Mouse (Mus musculus): ENCODE data around the gene Ptpdc1. TPM values are rescaled to one million over a fixed set of nuclear protein-coding genes. Genes with fewer than 3 reads are reported as not detected.

The Ptpdc1 gene
- polyA plus RNA-seq, 1 experiment from 2014 or later, result 18.6 TPM

- 43% methylated on average over 19 of the region's 19 CpGs for WGBS
- Histone ChIP-seq H3K36me3 (replicated peaks) (0 out of 2 replicates have a peak, but pooled peaks cover 3% of the 10 kb centered on the region), H3K27ac (peak overlapping the region; percentile 4; the same call in 1 of the 2 replicates), H3K9ac (no peak overlapping the region), H3K27me3 (replicated peaks) (no peaks in the 10 kb centered on the region), H3K4me3 (no peak overlapping the region), H3K4me2 (0 out of 2 replicates have a peak overlapping the region, but pooled peaks have one; percentile 1), H3K4me1 (peaks cover 14% of the 10 kb centered on the region), H3K9me3 (no peaks in the 10 kb centered on the region)
- no peak for ATAC-seq (replicated peaks)
Observed at GRCm38 (mm10) chr13:48573525-48574355, 51.7 kb downstream of the Ptpdc1 start.

- no peak overlapping the region for H3K27ac ChIP-seq
- H3K4me3 ChIP-seq, result no peak overlapping the region
- no peaks in the 10 kb centered on the region for H3K36me3 ChIP-seq (replicated peaks)
- no peaks in the 10 kb centered on the region for H3K27me3 ChIP-seq (replicated peaks)
- no peak overlapping the region for H3K4me2 ChIP-seq
- H3K9ac ChIP-seq, result no peak overlapping the region
- ATAC-seq (replicated peaks), result no peak
- H3K4me1 ChIP-seq, result peaks cover 14% of the 10 kb centered on the region
- WGBS, result 84% methylated on average over 1 of the region's 1 CpGs
- H3K9me3 ChIP-seq, result no peaks in the 10 kb centered on the region
Observed at GRCm38 (mm10) chr13:48572127-48572526, 53.3 kb downstream of the Ptpdc1 start.

- H3K4me1 ChIP-seq, result peaks cover 17% of the 10 kb centered on the region
- no peak overlapping the region for H3K4me2 ChIP-seq
- 82% methylated on average over 5 of the region's 5 CpGs for WGBS
- no peak overlapping the region for H3K27ac ChIP-seq
- no peak overlapping the region for H3K9ac ChIP-seq
- H3K27me3 ChIP-seq (replicated peaks), result no peaks in the 10 kb centered on the region
- H3K36me3 ChIP-seq (replicated peaks), result no peaks in the 10 kb centered on the region
- H3K4me3 ChIP-seq, result no peak overlapping the region
- ATAC-seq (replicated peaks), result no peak
- no peaks in the 10 kb centered on the region for H3K9me3 ChIP-seq
Observed at GRCm38 (mm10) chr13:48571298-48571697, 54.2 kb downstream of the Ptpdc1 start.

GRCm38 (mm10) chr13:48569576-48570132 is 55.8 kb downstream of the Ptpdc1 start:
- no peaks in the 10 kb centered on the region for H3K27me3 ChIP-seq (replicated peaks)
- peaks cover 21% of the 10 kb centered on the region for H3K4me1 ChIP-seq
- H3K36me3 ChIP-seq (replicated peaks), result no peaks in the 10 kb centered on the region
- ATAC-seq (replicated peaks), result no peak
- no peak overlapping the region for H3K9ac ChIP-seq
- H3K4me2 ChIP-seq, result no peak overlapping the region
- 85% methylated on average over 5 of the region's 5 CpGs for WGBS
- no peak overlapping the region for H3K27ac ChIP-seq
- H3K4me3 ChIP-seq, result no peak overlapping the region
- H3K9me3 ChIP-seq, result no peaks in the 10 kb centered on the region

GRCm38 (mm10) chr13:48567646-48568045 is 57.8 kb downstream of the Ptpdc1 start:
- H3K27me3 ChIP-seq (replicated peaks), result no peaks in the 10 kb centered on the region
- H3K9ac ChIP-seq, result no peak overlapping the region
- H3K4me2 ChIP-seq, result no peak overlapping the region
- H3K4me3 ChIP-seq, result no peak overlapping the region
- 89% methylated on average over 3 of the region's 3 CpGs for WGBS
- ATAC-seq (replicated peaks), result no peak
- H3K36me3 ChIP-seq (replicated peaks), result no peaks in the 10 kb centered on the region
- H3K27ac ChIP-seq, result no peak overlapping the region
- no peaks in the 10 kb centered on the region for H3K9me3 ChIP-seq
- peaks cover 7% of the 10 kb centered on the region; the same call in 1 of the 2 replicates for H3K4me1 ChIP-seq

- H3K27me3 ChIP-seq (replicated peaks), result no peaks in the 10 kb centered on the region
- ATAC-seq (replicated peaks), result no peak
- no peaks in the 10 kb centered on the region for H3K9me3 ChIP-seq
- 24% methylated on average over 13 of the region's 13 CpGs for WGBS
- no peak overlapping the region for H3K4me2 ChIP-seq
- peak overlapping the region; percentile 39; the same call in 1 of the 2 replicates for H3K27ac ChIP-seq
- H3K4me1 ChIP-seq, result peaks cover 7% of the 10 kb centered on the region; the same call in 1 of the 2 replicates
- H3K36me3 ChIP-seq (replicated peaks), result no peaks in the 10 kb centered on the region
- no peak overlapping the region for H3K9ac ChIP-seq
- no peak overlapping the region for H3K4me3 ChIP-seq
Observed at GRCm38 (mm10) chr13:48566116-48566935, 59.1 kb downstream of the Ptpdc1 start.

GRCm38 (mm10) chr13:48564881-48565600 is 60.4 kb downstream of the Ptpdc1 start:
- peaks cover 7% of the 10 kb centered on the region; the same call in 1 of the 2 replicates for H3K4me1 ChIP-seq
- no peaks in the 10 kb centered on the region for H3K27me3 ChIP-seq (replicated peaks)
- ATAC-seq (replicated peaks), result no peak
- H3K9ac ChIP-seq, result no peak overlapping the region
- 93% methylated on average over 5 of the region's 5 CpGs for WGBS
- H3K4me3 ChIP-seq, result no peak overlapping the region
- no peaks in the 10 kb centered on the region for H3K9me3 ChIP-seq
- no peak overlapping the region for H3K4me2 ChIP-seq
- H3K27ac ChIP-seq, result no peak overlapping the region
- H3K36me3 ChIP-seq (replicated peaks), result no peaks in the 10 kb centered on the region

- H3K4me1 ChIP-seq, result peaks cover 7% of the 10 kb centered on the region; the same call in 1 of the 2 replicates
- no peaks in the 10 kb centered on the region for H3K27me3 ChIP-seq (replicated peaks)
- 94% methylated on average over 5 of the region's 5 CpGs for WGBS
- no peaks in the 10 kb centered on the region for H3K36me3 ChIP-seq (replicated peaks)
- no peak overlapping the region for H3K4me3 ChIP-seq
- H3K27ac ChIP-seq, result no peak overlapping the region
- H3K9me3 ChIP-seq, result no peaks in the 10 kb centered on the region
- H3K4me2 ChIP-seq, result no peak overlapping the region
- H3K9ac ChIP-seq, result no peak overlapping the region
- ATAC-seq (replicated peaks), result no peak
Observed at GRCm38 (mm10) chr13:48562336-48562735, 63.1 kb downstream of the Ptpdc1 start.

- H3K4me3 ChIP-seq, result no peak overlapping the region
- peaks cover 6% of the 10 kb centered on the region; the same call in 1 of the 2 replicates for H3K4me1 ChIP-seq
- no peaks in the 10 kb centered on the region for H3K27me3 ChIP-seq (replicated peaks)
- no peak for ATAC-seq (replicated peaks)
- H3K9me3 ChIP-seq, result no peaks in the 10 kb centered on the region
- no peak overlapping the region for H3K9ac ChIP-seq
- no peak overlapping the region for H3K27ac ChIP-seq
- 95% methylated on average over 2 of the region's 2 CpGs for WGBS
- H3K36me3 ChIP-seq (replicated peaks), result no peaks in the 10 kb centered on the region
- H3K4me2 ChIP-seq, result no peak overlapping the region
Observed at GRCm38 (mm10) chr13:48561481-48561880, 64.0 kb downstream of the Ptpdc1 start.

- 85% methylated on average over 1 of the region's 1 CpGs for WGBS
- Histone ChIP-seq H3K9ac (no peak overlapping the region), H3K36me3 (replicated peaks) (no peaks in the 10 kb centered on the region), H3K27me3 (replicated peaks) (no peaks in the 10 kb centered on the region), H3K4me3 (no peak overlapping the region), H3K9me3 (no peaks in the 10 kb centered on the region), H3K4me2 (no peak overlapping the region), H3K27ac (no peak overlapping the region), H3K4me1 (0 out of 2 replicates have a peak, but pooled peaks cover 5% of the 10 kb centered on the region)
- no peak for ATAC-seq (replicated peaks)
Observed at GRCm38 (mm10) chr13:48555976-48556375, 69.5 kb downstream of the Ptpdc1 start.

GRCm38 (mm10) chr13:48554552-48554951 is 70.9 kb downstream of the Ptpdc1 start:
- 90% methylated on average over 1 of the region's 1 CpGs for WGBS
- no peak for ATAC-seq (replicated peaks)

More at GRCm38 (mm10) chr13:48554552-48554951, 70.9 kb downstream of the Ptpdc1 start:
- Histone ChIP-seq H3K4me1 (0 out of 2 replicates have a peak, but pooled peaks cover 5% of the 10 kb centered on the region), H3K9ac (no peak overlapping the region), H3K4me3 (no peak overlapping the region), H3K27me3 (replicated peaks) (no peaks in the 10 kb centered on the region), H3K4me2 (no peak overlapping the region), H3K36me3 (replicated peaks) (no peaks in the 10 kb centered on the region), H3K27ac (no peak overlapping the region), H3K9me3 (no peaks in the 10 kb centered on the region)

All from midbrain, embryonic 15.5 days (tissue).